Mouse (Mus musculus) v-Abl transformed pro-B cells (cell line): ENCODE data around the gene Ctsz.

Source experiments
- in situ Hi-C, 2 experiments: fragments of 400-800 bp; cut with MboI; formaldehyde crosslinking; loops; one replicate each; pipeline ENCODE4 v1.15.1; 2025; ENCODE audit not compliant: unreplicated experiment in 2 of 2

Ctsz gene

DNA sequence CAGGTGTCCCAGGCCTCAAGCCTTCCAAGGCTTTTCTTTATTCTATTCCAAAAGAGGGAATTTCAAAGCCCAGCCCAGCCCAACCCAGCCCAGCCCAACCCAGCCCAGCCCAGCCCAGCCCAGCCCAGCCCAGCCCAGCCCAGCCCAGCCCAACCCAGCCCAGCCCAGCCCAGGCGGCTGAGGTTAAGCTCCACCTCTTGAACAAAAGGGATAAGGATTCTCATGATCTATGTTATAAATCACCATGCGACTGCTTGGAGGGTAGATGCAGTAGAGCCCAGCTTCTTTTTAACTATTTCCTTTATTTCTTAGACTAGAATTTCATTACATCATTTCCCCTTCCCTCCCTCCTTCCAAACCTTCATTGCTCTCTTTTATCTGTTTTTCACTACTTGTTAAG lies 28.6 kb downstream of the Ctsz start:
- in situ Hi-C loops: loop anchor here in 1 of 2 experiments (5.0 kb wide), 2 partner anchors 68 to 93 kb away; no protein-coding TSS in a partner anchor

DNA sequence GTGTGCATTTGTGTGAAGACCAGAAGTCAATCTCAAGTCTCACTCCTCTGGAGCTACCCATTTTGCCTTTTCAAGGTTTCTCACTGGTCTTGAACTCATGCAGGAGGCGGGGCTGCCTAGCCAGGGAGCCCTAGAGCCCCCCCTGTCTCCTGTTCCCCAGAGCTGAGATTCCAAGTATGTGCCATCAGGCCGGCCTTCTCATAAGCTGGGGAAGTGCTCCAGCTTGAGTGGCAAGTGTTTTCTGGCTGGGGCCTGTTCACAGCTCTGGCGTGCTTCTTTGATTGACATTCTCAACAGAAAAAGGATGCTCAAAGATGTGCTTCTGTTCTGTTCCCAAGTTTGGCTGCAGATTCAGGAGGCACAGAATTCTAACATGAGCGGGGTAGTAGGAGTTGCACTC lies 38.4 kb downstream of the Ctsz start:
- in situ Hi-C loops: loop anchor here (5.0 to 10.0 kb wide), 2 partner anchors 33 to 46 kb away; no protein-coding TSS in a partner anchor

DNA sequence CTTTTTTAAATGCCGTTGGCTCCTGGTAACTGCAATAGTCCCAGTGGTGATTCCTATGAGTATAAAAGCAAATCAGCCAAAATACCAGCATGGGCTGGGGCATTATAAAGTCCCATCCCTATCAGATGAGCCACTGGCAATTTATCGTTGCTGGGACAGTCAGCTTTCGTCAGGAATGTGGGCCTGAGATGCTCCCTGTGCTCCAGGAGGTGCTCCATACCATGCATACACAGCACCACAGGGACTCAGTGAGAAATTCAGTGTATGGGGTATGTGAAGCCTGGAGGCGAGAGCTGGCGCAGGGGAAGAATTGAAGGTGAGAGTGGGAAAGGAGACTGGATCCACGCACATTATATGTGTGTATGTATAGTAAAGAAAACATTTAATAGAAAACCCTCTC lies 41.0 kb downstream of the Ctsz start:
- in situ Hi-C loops: no loop called here

DNA sequence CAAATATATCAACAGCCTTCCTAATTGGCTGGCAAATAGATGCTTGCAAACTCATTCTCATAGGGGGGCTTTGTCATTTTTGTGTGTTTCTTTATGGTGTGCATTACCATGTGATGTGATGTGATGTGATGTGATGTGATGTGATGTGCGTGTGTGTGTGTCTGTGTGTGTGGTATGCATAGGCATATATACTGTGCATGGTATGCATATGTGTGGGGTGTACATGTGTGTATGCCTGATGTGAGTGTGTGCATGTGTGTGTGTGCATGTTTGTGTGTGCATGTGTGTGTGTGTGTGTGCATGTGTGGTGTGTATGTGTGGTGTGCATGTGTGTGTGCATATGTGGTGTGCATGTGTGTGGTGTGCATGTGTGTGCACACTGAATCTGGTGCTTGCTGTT lies 41.8 kb downstream of the Ctsz start:
- in situ Hi-C loops: no loop called here

DNA sequence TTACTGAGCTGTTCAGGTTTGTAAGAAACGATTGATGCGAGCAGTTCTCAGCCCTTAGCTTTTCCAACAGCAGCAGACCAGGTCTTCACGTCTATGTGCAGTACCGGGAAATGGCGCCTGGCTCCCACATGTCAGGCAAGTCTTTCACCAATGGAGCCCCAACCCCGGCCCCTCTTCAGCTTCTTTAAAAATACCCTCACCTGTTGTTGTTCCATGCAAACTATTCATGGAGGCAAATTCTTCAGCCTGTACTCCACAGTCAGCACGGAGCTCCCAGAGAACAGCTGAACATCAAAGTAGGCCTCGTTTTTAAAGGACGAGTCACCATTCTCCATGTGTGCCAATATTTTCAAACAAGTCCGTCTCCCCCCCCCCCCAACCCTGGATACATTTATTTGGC lies 42.2 kb downstream of the Ctsz start:
- in situ Hi-C loops: no loop called here

DNA sequence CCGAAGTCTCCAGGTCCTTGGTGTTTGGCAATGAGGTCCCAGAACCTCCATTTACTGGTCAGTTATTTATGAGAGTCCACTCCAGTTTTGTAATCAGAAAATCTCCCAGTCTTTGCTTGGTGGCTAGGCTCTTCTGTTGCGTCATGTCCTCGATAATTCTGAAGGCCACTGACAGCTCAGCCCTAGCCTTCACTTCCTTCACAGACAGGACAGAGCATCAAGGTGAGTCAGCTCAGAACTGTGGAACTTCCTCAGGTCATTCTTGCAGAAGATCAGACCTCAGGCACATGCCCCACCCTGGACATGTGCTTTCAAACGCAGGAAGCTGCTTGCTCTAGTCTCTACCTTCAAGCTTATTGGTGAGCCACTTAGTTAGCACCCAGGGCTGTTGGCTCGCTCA lies 45.5 kb downstream of the Ctsz start:
- in situ Hi-C loops: no loop called here

DNA sequence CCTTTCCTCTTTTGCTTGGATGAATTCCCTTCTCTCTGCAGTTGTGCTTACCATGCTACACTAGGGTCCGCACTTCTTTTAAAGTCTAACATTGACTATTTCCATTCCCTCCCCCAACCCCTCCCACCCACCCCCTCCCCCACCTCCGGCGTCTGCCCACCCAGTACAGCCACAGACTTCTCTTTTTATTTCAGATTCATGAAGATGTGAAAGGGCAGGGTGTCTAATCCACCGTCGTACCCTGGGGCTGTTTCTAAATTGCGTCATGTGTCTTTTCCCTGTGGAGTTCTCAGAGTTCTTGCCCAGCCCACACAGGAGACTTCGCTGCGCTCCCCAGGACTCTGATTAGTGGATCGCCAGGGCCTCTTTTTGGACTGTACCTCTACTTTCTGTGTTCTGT lies 46.3 kb downstream of the Ctsz start:
- in situ Hi-C loops: no loop called here

DNA sequence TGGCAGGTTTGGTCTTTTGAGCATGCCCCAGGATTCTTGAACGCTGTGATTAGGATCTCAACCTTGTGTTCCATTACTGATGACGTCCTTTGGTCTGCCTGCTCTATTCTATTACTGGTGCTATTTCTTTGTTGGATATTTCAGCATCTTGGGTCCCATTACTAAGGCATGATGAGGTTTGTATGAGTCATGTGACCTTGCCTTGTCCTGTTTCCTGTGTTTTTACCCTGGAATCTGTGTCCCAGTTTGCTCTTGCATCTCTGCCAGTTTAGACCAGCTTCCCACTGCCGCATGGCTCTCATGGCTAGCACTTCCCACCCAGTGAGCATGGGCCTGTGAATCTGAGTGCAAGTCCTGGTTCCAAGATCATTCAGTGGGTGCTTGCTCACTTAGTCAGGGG lies 46.9 kb downstream of the Ctsz start:
- in situ Hi-C loops: no loop called here

DNA sequence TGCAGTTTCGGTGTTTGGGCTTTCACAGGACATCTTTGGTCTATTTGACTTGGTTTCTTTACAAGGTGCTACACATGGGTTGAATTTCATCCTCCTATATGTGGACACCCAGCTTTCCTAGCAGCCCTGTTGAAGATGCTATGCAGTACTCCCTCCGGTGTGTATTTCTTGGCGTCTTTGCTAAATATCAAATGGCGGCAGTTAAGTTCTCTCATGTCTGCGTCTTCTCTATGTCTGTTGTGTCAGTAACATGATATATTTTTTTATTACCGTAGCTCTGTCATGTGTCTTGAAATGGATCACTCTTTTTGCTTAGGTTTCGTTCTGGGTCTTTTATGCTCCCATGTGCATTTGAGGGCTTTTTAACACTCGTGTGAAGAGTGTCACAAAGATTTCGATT lies 57.8 kb downstream of the Ctsz start:
- in situ Hi-C loops: no loop called here
